ENCODE assay signal across 26 mouse cellular contexts in genomic region chr2:156533160-156533559, GRCm38 (mm10).
"Had no signal": no experiment of that assay in that cellular context is flagged by ENCODE, and none has a peak within 500 bp of the region (broad histone marks: within the 10 kb centered on the region; RNA-seq: fewer than 3 reads in every experiment).

No protein-coding gene starts in this region.

- H3K9ac ChIP-seq: heart, embryonic 15.5 days; hindbrain, embryonic 13.5 days; hindbrain, embryonic 15.5 days; kidney, embryonic 15.5 days; limb, embryonic 15.5 days; liver, embryonic 12.5 days had no signal

- H3K9me3 ChIP-seq: heart, embryonic 13.5 days; heart, embryonic 15.5 days; hindbrain, embryonic 13.5 days; hindbrain, embryonic 15.5 days; kidney, embryonic 15.5 days; limb, embryonic 13.5 days; limb, embryonic 15.5 days; liver, embryonic 12.5 days had no signal

- H3K4me1 ChIP-seq: heart, embryonic 13.5 days; heart, embryonic 15.5 days; hindbrain, embryonic 13.5 days; hindbrain, embryonic 15.5 days; kidney, embryonic 15.5 days; limb, embryonic 13.5 days; limb, embryonic 15.5 days; liver, embryonic 12.5 days had no signal

- ATAC-seq: hindbrain, postnatal 0 days; intestine, embryonic 16.5 days; liver, embryonic 12.5 days had no signal

- H3K4me3 ChIP-seq: heart, adult 2 months; heart, embryonic 13.5 days; heart, embryonic 15.5 days; hindbrain, embryonic 13.5 days; hindbrain, embryonic 15.5 days; kidney, embryonic 15.5 days; limb, embryonic 13.5 days; limb, embryonic 15.5 days; liver, embryonic 12.5 days had no signal

- DNase-seq: gastrocnemius, postnatal 14 days; gastrocnemius, postnatal 36 days; heart, adult 11 months; heart, adult 2 months; heart, postnatal 14 days; heart, postnatal 36 days; kidney, adult 11 months; kidney, adult 2 months; kidney, adult 9 months; kidney, postnatal 14 days; kidney, postnatal 36 days; layer of hippocampus, adult 9-11 months; layer of hippocampus, postnatal 36 days; left cerebral cortex, postnatal 4 days had no signal

- H3K36me3 ChIP-seq: heart, embryonic 15.5 days; liver, embryonic 12.5 days had no signal

- H3K4me2 ChIP-seq: heart, embryonic 11.5 days; heart, embryonic 13.5 days; heart, embryonic 15.5 days; hindbrain, embryonic 13.5 days; hindbrain, embryonic 15.5 days; kidney, embryonic 15.5 days; limb, embryonic 13.5 days; limb, embryonic 15.5 days; liver, embryonic 12.5 days had no signal

- H3K27me3 ChIP-seq: heart, embryonic 13.5 days; heart, embryonic 15.5 days; hindbrain, embryonic 15.5 days; kidney, embryonic 15.5 days; limb, embryonic 13.5 days; limb, embryonic 15.5 days; liver, embryonic 12.5 days had no signal

- H3K27ac ChIP-seq: heart, adult 2 months; heart, embryonic 13.5 days; heart, embryonic 15.5 days; hindbrain, embryonic 13.5 days; hindbrain, embryonic 15.5 days; hindbrain, postnatal 0 days; kidney, embryonic 15.5 days; kidney, postnatal 0 days; limb, embryonic 13.5 days; limb, embryonic 15.5 days; liver, embryonic 12.5 days had no signal
